Mouse (Mus musculus) thymus, postnatal 4 days (tissue): ENCODE data around the gene Grk6.
A peak's percentile ranks its signal among the peaks of the same experiment; 100 is the strongest.

Experiments used
- DNase-seq: peaks from one replicate; pipeline ENCODE4 v3.0.0; 2021

The Grk6 gene

GRCm38 (mm10) chr13:55487578-55488498 lies 43.0 kb downstream of the Grk6 start, which contains the start of gene Dbn1:
Gene Dbn1, minus strand, starts transcription at chr13:55488111.
- DNase-seq, result no peak

- DNase-seq, result no peak
Observed at GRCm38 (mm10) chr13:55494257-55494656, 49.4 kb downstream of the Grk6 start.

GRCm38 (mm10) chr13:55494883-55495621 lies 50.2 kb downstream of the Grk6 start:
- DNase-seq, result no peak

GRCm38 (mm10) chr13:55495702-55496101 lies 50.8 kb downstream of the Grk6 start:
- DNase-seq, result no peak

DNA sequence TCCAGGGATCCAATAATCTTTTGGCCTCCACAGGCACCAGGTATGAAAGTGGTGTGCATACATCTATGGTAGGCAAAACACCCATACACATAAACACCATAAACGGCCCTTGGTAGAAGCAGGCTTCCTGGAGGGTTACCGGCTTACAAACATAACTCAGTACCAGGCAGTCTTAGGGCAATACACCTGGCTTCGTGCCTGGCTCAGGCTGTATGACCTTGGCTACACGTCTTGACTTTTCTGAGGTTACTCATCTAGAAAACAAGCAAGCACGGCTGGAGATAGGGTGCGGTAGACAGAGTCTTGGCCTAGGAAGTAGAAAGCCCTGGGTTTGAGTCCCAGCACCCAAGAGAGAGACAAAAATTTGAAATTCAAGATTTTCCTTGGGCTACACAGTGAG lies 51.8 kb downstream of the Grk6 start:
- no peak for DNase-seq

GRCm38 (mm10) chr13:55498906-55499305 lies 54.0 kb downstream of the Grk6 start:
- no peak for DNase-seq

DNA sequence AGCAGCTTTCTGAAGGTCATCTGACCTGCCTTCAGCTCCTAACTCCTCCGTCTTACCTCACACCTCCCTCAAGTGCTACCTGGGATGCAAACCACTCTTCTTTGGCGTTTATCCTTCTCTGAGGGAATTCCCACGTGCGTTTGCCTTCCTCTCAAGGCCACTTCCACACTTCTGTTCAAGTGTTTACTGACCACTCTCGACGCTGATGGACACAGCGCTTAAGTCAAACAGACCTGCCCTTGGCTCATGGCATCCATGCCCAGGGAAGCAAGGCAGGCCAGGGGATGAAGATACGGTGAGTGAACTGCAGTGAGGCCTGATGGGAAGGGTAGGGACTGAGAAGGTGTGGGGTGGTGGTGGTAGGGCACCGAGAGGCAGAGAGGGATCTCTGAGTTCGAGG lies 55.7 kb downstream of the Grk6 start:
- no peak for DNase-seq

GRCm38 (mm10) chr13:55502405-55502804 lies 57.5 kb downstream of the Grk6 start:
- peak; percentile 40 for DNase-seq

- no peak for DNase-seq
Observed at GRCm38 (mm10) chr13:55504390-55504789, 59.5 kb downstream of the Grk6 start.

DNA sequence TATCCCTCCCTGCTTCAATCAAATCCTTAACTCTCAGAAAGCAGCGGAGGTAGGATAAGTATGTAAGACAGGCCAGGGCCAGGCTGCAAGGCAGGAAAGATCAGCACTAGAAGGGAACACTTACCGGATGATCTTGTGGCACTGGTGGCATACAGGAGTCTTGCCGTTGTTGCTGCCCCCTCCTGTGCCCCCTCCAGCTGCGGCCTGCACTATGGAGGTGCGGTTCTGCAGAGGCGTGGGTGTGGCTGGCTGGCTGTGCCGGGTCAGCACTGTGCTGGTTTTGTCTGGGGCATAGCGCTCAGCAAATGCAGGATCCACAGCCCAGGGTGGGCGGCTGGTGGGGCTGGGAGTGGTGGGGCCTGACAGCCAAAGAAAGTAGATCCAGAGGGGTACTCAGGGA lies 60.9 kb downstream of the Grk6 start:
- no peak for DNase-seq

DNA sequence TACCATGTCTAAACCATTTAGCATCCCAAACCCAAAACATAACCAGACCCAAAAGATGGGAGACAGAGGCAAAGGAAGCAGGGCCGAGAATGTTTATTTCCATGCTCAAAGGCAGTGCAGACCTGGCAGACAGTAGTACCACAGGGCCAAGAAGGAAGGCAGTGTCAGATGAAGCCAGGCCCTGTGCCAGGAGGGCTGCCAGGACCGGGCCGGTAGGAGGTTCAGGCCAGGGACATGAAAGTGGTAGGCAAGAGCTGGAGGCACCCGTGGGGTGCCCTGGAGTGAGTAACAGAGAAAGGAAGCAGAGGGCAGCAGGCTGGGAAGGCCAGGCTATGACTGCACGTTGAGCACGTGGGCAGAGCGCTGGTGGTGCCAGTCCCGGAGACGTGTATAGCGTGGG lies 61.8 kb downstream of the Grk6 start:
- no peak for DNase-seq

DNA sequence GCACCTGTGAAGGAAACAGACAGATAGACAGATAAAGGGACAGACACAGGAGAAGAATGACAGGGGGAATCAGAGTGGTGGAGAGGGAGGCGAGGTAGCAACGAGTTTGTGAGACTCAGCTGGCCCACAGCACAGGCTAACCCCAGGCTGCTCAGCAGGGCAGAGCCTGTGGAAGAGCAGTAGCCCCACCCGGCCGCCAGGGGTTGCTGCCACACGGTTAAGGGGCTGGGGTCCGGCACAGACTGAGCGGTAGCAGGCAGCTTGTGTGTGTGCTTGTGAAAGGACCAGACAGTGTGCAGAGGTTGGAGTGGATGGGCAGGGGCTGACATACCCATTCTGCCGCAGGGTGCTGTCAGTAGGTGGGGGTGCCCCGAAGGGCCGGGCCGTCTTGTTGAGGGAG lies 63.0 kb downstream of the Grk6 start:
- peak; percentile 59 for DNase-seq

DNA sequence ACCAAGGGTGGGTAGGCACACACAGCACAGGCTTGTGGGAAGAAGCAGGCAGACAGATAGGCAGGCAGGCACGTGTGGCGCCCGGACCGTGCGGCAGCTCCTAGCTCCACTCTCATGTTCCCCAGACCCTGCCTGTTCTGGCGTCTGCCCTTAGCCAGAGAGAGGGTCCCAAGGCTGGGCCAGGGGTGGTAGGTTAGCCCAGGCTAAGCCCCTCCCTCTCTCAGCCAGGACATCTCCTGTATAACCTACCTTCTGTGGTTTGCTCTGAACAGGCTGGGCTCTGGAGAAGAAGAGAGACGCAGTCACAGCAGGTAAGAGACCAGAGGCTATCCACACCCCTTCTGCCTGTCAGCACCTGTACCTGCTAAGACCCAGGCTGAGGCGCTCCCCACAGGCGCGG lies 63.7 kb downstream of the Grk6 start:
- DNase-seq, result no peak

DNA sequence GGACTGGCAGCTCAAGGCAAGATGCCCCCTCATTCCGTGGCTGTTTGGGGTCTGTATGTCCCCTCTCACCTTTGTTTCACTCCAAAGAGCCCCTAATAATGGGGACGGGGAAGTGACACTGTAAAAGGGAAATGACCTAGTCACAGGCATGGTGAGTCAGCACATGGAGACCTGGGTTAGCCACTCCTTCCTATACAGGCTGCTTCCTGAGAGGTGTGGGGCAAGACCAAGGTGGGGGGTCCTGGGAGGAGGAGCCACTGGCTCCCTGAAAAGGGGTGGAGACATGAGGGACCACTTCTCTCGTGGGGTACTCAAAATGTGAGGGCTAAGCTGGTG lies 65.4 kb downstream of the Grk6 start:
- DNase-seq, result no peak
